Mouse (Mus musculus) hindbrain, embryonic 15.5 days (tissue): ENCODE measurements around the gene D930007J09Rik. TPM values are rescaled to one million over a fixed set of nuclear protein-coding genes. Genes with fewer than 3 reads are reported as not detected.

Experiments
- ATAC-seq: fragments of 200-750 bp; cut with Nextera tagmentation; 2 replicates; pipeline ENCODE4 v1.8.0; 2017; ENCODE audit warnings: low read depth, moderate number of reproducible peaks, moderate TSS enrichment; ENCODE audit not compliant: low FRiP score
- H3K27ac ChIP-seq: fragments of 300-500 bp; sonication (generic); replicated peaks from 2 replicates; pipeline ENCODE4 v1.5.1; 2015; ENCODE audit warnings: mild to moderate bottlenecking, inconsistent platforms
- H3K27me3 ChIP-seq: fragments of 300-500 bp; sonication (generic); 2 replicates; pipeline ENCODE4 v1.6.1; 2015; ENCODE audit warnings: control low read depth, inconsistent platforms
- H3K36me3 ChIP-seq: fragments of 300-500 bp; sonication (generic); 2 replicates; pipeline ENCODE4 v1.6.1; 2015; ENCODE audit warnings: control low read depth, inconsistent platforms
- H3K4me1 ChIP-seq: fragments of 300-500 bp; sonication (generic); replicated peaks from 2 replicates; pipeline ENCODE4 v1.6.1; 2015; ENCODE audit warnings: control low read depth, inconsistent platforms
- H3K4me2 ChIP-seq: fragments of 300-500 bp; sonication (generic); 2 replicates; pipeline ENCODE4 v1.6.1; 2015; ENCODE audit warnings: moderate library complexity, mild to moderate bottlenecking, inconsistent platforms
- H3K4me3 ChIP-seq: fragments of 300-500 bp; sonication (generic); 2 replicates; pipeline ENCODE4 v1.5.1; 2015; ENCODE audit warnings: mild to moderate bottlenecking, inconsistent platforms
- H3K9ac ChIP-seq: fragments of 300-500 bp; sonication (generic); 2 replicates; pipeline ENCODE4 v1.6.1; 2015; ENCODE audit warnings: inconsistent platforms
- H3K9me3 ChIP-seq: fragments of 300-500 bp; sonication (generic); 2 replicates; pipeline ENCODE4 v1.6.1; 2016; ENCODE audit warnings: control low read depth, inconsistent platforms
- WGBS: fragments of 180-500 bp; shearing (Covaris S2); methylation state at CpG from one replicate; pipeline ENCODE4 v1.1.7; 2015; 5-methylcytosine and 5-hydroxymethylcytosine counted together
- polyA plus RNA-seq: library from polyadenylated mRNA; unstranded; fragments of >200 nt; fragmentation: Nextera tagmentation; extraction: Ambion mirVana; gene quantifications from 2 replicates; pipeline ENCODE4 v1.2.1, GENCODE M21; 2015

D930007J09Rik gene
- polyA plus RNA-seq, 1 experiment from 2014 or later: not detected

DNA sequence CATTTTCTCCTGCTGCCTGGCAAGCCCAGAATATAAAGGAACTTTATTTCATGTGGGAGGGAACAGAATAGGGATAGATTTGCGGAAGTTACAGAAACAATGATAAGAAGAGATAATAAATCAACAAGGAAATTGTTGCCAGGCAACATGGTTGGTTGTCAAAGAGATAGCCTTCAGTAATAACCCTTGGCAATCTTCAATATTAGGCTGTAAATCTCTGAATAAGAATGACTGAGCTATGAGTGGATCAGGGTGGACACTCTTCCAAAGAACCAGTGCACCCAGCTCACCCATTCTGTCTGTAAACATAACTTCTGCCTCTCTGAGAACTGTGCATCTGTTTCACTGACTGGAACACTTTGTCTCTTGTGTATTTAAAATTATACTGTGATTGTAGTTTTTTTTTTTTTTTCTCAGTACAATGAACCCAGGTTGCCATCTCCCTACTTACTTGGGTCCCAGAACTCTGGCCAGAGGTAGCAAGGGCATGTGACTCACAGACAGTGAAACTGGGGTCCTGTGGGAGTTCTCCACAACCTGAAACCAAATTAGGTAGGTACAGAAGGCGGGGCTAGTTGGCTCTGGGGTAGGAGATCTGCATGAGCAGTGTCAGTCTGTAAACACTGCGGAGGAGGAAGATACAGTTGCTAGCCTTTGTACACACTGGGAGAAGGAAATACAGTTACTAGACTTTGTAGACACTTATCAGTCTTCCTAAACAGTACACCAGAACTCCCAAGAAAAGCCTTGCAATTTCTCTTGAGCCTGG is 29.0 kb upstream of the D930007J09Rik start:
- H3K27me3 ChIP-seq: no peaks in the 10 kb centered on the region
- no peaks in the 10 kb centered on the region for H3K36me3 ChIP-seq
- H3K9ac ChIP-seq: no peak overlapping the region
- no peaks in the 10 kb centered on the region for H3K9me3 ChIP-seq
- no peak overlapping the region for H3K4me3 ChIP-seq
- no peak overlapping the region for H3K4me2 ChIP-seq
- ATAC-seq: no peak
- H3K27ac ChIP-seq: no peak overlapping the region
- WGBS: 86% methylated on average over 3 of the region's 3 CpGs
- no peaks in the 10 kb centered on the region for H3K4me1 ChIP-seq

DNA sequence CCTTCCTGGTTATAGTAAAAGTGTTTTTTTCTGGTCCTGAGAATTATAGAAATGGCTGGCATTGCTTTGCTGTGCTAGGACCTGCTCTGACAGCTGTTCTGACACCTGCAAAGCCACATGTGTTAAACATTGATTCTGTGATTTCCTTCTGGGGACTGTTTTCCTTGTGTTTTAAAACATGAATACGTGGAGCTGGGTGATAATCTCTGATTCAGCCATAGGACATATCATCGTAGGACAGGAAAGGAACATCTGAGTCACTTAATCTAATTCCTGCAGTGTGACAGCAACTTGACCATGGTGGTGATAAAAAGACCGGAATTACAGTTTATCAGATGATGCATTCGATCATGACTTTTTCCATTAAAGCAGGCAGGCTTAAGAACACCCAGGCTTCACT is 26.2 kb upstream of the D930007J09Rik start:
- H3K27ac ChIP-seq: no peak overlapping the region
- H3K4me2 ChIP-seq: no peak overlapping the region
- H3K27me3 ChIP-seq: no peaks in the 10 kb centered on the region
- no peaks in the 10 kb centered on the region for H3K9me3 ChIP-seq
- H3K4me1 ChIP-seq: no peaks in the 10 kb centered on the region
- WGBS: 91% methylated on average over 4 of the region's 4 CpGs
- ATAC-seq: no peak
- no peak overlapping the region for H3K9ac ChIP-seq
- H3K4me3 ChIP-seq: no peak overlapping the region
- no peaks in the 10 kb centered on the region for H3K36me3 ChIP-seq

DNA sequence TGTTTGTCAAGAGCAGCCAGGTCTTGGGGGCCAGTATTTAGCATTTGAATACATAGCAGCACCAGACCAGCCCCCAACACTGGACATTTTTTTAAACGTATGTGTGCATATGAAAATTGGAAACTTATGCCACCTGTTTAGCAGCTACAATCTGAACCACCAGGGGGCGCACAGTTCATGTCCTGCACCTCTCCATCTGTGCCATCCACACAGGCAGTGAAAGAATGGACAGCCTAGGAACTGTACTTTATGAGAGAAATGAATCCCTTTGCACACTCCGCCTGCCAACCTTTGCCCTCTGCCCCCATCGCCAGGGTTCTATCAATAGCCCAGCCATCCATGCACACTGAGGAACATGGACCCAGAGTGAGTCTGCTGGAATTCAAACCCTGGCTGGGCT is 25.3 kb upstream of the D930007J09Rik start:
- 0 out of 2 replicates have a peak, but pooled peaks have one; percentile 35 for ATAC-seq
- Histone ChIP-seq H3K9ac (no peak overlapping the region), H3K4me2 (no peak overlapping the region), H3K27ac (no peak overlapping the region), H3K4me3 (no peak overlapping the region), H3K9me3 (no peaks in the 10 kb centered on the region), H3K36me3 (no peaks in the 10 kb centered on the region), H3K4me1 (no peaks in the 10 kb centered on the region), H3K27me3 (no peaks in the 10 kb centered on the region)
- WGBS: 53% methylated on average over 4 of the region's 4 CpGs

DNA sequence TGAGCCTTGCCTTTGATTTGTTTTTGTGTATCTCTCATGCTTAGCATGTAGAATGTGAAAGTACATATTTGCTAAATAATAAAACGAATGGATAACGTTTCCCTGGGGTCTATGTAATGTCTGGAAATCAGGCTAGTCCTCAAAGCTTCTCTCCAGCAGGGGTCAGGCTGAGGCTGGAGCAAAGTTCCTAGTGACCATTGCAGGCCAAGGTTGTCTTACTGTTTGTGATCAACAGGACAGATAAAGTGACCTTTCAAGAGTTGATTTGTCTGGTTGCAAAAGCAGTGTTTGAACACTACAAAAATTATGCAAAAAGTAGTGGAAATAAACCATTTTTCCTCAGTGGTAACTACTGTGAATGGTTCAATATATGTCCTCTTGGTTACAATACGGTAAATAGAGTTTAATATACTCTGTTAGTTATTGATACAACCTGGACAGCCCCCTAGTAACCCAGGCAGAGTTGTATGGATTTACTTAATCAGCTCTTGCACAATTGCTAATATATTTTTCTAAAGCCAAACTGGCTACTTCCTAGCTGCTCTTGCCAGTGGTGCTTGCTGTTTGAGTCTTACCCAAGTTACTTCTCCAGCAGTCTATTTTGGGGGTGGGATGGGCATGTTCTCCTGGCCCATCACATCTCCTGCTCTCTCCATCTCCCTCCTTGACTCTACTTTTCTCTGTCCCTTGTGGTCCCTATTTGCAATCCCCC is 24.6 kb upstream of the D930007J09Rik start:
- Histone ChIP-seq H3K4me1 (no peaks in the 10 kb centered on the region), H3K4me3 (no peak overlapping the region), H3K9me3 (no peaks in the 10 kb centered on the region), H3K4me2 (no peak overlapping the region), H3K36me3 (peaks cover 4% of the 10 kb centered on the region; the same call in 1 of the 2 replicates), H3K9ac (no peak overlapping the region), H3K27ac (no peak overlapping the region), H3K27me3 (no peaks in the 10 kb centered on the region)
- WGBS: 85% methylated on average over 3 of the region's 3 CpGs
- no peak for ATAC-seq

DNA sequence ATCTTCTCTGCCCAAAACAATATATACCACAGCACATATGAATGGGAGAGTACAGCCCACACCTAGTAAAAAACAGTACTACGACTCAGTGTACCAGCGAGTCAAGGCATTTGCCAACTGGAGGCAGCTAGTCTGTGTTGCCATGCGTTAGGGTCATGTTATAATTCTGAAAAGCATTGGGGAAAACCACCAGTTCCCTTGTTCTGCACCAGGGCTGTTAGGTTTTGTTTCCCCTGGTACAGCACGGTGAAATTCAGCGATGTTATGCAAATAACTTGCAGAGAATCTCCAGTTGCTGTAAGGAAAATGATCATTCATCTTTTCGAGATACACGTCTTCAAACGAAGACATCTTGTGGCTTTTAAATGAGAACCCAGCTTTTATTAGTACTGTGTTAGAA is 22.9 kb upstream of the D930007J09Rik start:
- Histone ChIP-seq H3K9ac (no peak overlapping the region), H3K4me3 (no peak overlapping the region), H3K4me1 (no peaks in the 10 kb centered on the region), H3K27ac (no peak overlapping the region), H3K9me3 (no peaks in the 10 kb centered on the region), H3K36me3 (peaks cover 19% of the 10 kb centered on the region), H3K4me2 (no peak overlapping the region), H3K27me3 (no peaks in the 10 kb centered on the region)
- 93% methylated on average over 8 of the region's 8 CpGs for WGBS
- no peak for ATAC-seq

DNA sequence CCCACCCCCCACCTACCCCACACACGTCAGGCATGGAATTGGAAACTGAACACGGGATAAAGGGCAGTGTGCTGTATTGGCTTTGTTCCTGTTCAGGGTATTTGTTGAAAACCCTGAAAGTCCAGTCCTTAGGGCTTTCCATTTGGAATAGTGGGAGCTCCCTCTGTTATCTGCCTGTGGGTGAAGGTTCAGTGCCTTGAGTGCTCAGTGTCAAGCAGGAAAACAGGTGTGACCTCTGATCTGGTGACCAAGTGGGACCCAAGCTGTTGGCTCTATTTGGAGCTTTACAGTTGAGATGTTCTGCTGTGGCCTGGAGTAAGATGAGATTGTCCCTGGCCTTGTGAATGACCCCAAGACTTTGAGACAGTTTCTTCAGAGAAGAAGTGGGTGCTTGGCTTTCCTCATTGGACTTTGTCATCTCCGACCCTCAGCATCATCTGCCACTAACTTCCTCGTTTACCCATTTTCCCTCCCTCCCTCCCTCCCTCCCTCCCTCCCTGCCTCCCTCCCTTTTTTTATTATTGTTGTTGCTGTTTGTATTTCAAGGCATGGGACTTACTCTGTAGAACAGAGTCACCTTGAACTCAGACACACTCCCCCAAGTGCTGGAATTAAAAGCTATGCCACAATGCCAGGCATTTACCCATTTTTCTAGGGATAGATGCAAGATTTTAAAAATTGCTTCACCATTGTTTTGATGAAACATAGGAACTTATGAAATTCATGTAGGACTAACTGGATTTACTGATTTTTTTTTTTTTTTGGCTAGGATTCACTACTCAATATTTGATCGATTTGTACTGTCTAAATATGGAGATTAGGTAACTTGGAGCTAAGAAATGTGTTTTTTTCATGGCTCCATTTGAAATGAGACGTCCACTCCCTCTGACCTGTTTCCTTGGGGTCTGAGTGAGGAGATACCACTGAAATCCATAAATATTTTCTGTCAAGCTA is 22.0 kb upstream of the D930007J09Rik start:
- H3K9me3 ChIP-seq: no peaks in the 10 kb centered on the region
- H3K4me2 ChIP-seq: no peak overlapping the region
- WGBS: 84% methylated on average over 6 of the region's 6 CpGs
- no peak for ATAC-seq
- no peak overlapping the region for H3K9ac ChIP-seq
- H3K36me3 ChIP-seq: peaks cover 24% of the 10 kb centered on the region
- H3K27me3 ChIP-seq: no peaks in the 10 kb centered on the region
- H3K4me3 ChIP-seq: no peak overlapping the region
- no peaks in the 10 kb centered on the region for H3K4me1 ChIP-seq
- no peak overlapping the region for H3K27ac ChIP-seq

DNA sequence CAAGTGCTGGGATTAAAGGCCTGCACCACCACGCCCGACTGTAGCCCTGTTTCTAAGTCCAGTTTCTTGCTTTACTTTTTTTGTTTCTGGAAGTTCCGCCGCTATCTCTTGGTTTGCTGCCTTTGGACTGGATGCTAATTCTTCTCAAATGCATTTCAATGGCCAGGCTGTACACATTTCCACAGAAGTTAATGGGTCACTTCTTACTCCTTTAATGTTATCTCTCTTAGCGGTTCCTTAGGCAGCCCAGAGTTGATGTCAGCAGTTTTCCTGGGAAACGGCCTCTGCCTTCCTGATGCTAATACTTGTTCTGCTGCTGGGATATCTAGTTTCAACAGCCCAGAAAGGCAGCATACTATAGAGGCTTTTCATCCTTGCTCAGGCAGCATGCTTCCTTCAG is 20.5 kb upstream of the D930007J09Rik start:
- Histone ChIP-seq H3K4me1 (no peaks in the 10 kb centered on the region), H3K9me3 (no peaks in the 10 kb centered on the region), H3K27ac (no peak overlapping the region), H3K4me3 (no peak overlapping the region), H3K27me3 (no peaks in the 10 kb centered on the region), H3K9ac (no peak overlapping the region), H3K4me2 (no peak overlapping the region), H3K36me3 (peaks cover 39% of the 10 kb centered on the region)
- 86% methylated on average over 6 of the region's 6 CpGs for WGBS
- no peak for ATAC-seq

DNA sequence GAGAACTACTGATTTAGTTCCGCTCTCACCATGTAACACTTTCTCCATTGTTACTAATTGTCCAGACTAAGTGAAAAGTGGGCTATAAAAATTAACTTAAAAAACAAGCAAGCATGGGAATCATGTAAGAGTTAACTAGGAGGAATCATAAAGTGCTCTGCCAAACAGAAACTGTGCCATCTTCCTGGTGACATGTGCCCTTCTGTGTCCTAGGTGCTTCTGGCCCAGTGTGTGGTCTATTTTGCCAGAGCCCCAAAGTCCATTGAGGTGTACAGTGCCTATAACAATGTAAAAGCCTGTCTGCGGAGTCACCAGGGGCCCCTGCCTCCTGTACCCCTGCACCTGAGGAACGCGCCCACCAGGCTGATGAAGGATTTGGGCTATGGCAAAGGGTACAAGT is 19.0 kb upstream of the D930007J09Rik start:
- ATAC-seq: no peak
- whole genome bisulfite sequencing: 97% methylated on average over 4 of the region's 4 CpGs
- Histone ChIP-seq H3K9ac (no peak overlapping the region), H3K36me3 (peaks cover 50% of the 10 kb centered on the region), H3K4me2 (no peak overlapping the region), H3K9me3 (no peaks in the 10 kb centered on the region), H3K4me3 (no peak overlapping the region), H3K4me1 (no peaks in the 10 kb centered on the region), H3K27ac (no peak overlapping the region), H3K27me3 (no peaks in the 10 kb centered on the region)

DNA sequence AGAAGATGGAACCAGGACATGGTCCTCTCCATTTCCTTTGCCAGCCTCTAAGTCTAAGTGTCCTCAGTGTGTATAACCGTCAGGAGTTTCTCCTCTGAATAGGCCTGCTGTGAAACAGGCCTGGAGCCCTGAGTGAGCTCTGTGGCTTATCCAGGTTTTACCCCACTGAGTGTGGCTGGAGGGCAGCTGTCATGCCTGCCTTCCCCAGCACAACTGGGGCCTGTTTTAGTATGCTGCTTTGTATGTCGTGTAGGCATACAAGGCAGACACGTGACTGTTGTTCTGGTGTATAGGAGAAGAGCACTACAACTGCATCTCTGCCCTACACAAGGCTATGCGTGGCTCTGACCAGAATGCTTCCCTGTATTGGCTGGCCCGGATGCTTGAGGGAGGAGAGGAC is 17.3 kb upstream of the D930007J09Rik start:
- Histone ChIP-seq H3K9ac (no peak overlapping the region), H3K27ac (no peak overlapping the region), H3K36me3 (peaks cover 57% of the 10 kb centered on the region), H3K9me3 (no peaks in the 10 kb centered on the region), H3K4me3 (no peak overlapping the region), H3K4me2 (no peak overlapping the region), H3K4me1 (no peaks in the 10 kb centered on the region), H3K27me3 (no peaks in the 10 kb centered on the region)
- WGBS: 89% methylated on average over 5 of the region's 5 CpGs
- no peak for ATAC-seq

DNA sequence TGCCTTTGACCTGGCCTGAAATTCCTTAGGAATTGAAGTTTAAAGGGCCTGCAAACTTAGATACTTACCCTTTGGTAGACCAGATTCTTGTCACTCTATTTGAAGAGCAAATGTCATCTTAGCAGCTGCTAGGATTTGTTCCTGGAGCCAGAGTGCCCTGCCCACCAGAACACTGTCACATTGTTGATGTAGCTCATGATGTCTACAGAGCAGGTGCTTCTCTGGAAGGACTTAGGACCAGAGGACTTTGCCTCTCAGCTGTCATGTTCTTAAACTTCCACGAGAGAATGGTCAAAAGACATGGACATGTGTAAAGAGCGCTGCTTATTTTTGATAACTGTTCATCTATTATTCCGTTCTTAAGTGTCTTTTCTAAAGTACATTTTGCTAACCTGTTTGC is 16.6 kb upstream of the D930007J09Rik start:
- no peak for ATAC-seq
- Histone ChIP-seq H3K36me3 (peaks cover 59% of the 10 kb centered on the region), H3K4me3 (no peak overlapping the region), H3K27ac (no peak overlapping the region), H3K9me3 (no peaks in the 10 kb centered on the region), H3K4me1 (no peaks in the 10 kb centered on the region), H3K27me3 (no peaks in the 10 kb centered on the region), H3K4me2 (no peak overlapping the region), H3K9ac (no peak overlapping the region)
- WGBS: over 99% methylated on average over 3 of the region's 3 CpGs

DNA sequence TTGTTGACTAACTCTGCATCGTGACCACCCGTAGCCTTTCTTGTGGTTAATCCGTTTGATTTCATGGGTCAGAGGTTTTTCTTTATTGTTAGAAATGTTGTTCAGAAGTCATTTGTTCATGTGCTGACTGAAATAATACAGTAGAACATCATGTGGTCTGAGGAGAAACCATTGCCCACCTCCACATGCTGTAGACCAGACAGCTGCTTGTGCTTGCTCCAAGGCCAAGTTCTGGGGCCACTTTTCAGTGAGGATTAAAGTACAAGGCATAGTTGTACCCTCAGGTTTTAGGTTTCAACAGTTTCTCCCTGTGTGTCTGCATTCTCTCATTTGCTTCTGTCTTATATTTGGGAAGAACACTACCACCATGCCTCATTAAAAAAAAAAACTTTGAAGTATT is 5.0 kb upstream of the D930007J09Rik start:
- WGBS: 48% methylated on average over 3 of the region's 3 CpGs
- no peak for ATAC-seq
- no peak overlapping the region for H3K4me3 ChIP-seq

DNA sequence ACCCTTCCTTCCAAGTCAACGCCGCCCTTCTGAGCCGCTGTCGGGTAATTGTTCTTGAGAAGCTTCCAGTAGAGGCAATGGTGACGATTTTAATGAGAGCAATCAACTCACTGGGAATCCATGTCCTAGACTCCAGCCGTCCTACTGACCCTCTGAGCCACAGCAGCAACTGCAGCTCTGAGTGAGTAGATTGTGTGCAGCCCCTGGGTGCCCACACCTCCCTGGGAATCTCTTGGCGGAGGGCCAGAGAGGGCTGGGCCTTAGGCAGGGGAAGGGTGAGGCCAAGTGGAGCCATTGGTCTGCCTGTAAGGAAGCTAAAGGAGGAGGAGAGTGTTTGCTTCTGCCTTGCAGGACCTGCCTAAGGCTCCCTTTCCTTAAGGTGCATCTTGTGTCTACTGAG is 4.2 kb upstream of the D930007J09Rik start:
- Histone ChIP-seq H3K4me1 (peaks cover 23% of the 10 kb centered on the region), H3K9ac (no peak overlapping the region), H3K9me3 (no peaks in the 10 kb centered on the region), H3K4me2 (no peak overlapping the region), H3K27ac (no peak overlapping the region), H3K4me3 (no peak overlapping the region), H3K27me3 (no peaks in the 10 kb centered on the region), H3K36me3 (peaks cover 42% of the 10 kb centered on the region)
- ATAC-seq: no peak
- WGBS: 74% methylated on average over 7 of the region's 7 CpGs

More for the DNA sequence above, 5.0 kb upstream of the D930007J09Rik start:
- H3K27ac ChIP-seq: no peak overlapping the region
- H3K36me3 ChIP-seq: peaks cover 42% of the 10 kb centered on the region
- no peak overlapping the region for H3K4me2 ChIP-seq
- H3K4me1 ChIP-seq: peaks cover 23% of the 10 kb centered on the region
- no peaks in the 10 kb centered on the region for H3K27me3 ChIP-seq
- H3K9me3 ChIP-seq: no peaks in the 10 kb centered on the region
- no peak overlapping the region for H3K9ac ChIP-seq
